Mouse (Mus musculus): Measurements from ENCODE around the gene Cyb5b. TPM values are rescaled to one million over a fixed set of nuclear protein-coding genes. Genes with fewer than 3 reads are reported as not detected.

The Cyb5b gene
- polyA plus RNA-seq, 1 experiment from 2014 or later = 51.2 TPM

DNA sequence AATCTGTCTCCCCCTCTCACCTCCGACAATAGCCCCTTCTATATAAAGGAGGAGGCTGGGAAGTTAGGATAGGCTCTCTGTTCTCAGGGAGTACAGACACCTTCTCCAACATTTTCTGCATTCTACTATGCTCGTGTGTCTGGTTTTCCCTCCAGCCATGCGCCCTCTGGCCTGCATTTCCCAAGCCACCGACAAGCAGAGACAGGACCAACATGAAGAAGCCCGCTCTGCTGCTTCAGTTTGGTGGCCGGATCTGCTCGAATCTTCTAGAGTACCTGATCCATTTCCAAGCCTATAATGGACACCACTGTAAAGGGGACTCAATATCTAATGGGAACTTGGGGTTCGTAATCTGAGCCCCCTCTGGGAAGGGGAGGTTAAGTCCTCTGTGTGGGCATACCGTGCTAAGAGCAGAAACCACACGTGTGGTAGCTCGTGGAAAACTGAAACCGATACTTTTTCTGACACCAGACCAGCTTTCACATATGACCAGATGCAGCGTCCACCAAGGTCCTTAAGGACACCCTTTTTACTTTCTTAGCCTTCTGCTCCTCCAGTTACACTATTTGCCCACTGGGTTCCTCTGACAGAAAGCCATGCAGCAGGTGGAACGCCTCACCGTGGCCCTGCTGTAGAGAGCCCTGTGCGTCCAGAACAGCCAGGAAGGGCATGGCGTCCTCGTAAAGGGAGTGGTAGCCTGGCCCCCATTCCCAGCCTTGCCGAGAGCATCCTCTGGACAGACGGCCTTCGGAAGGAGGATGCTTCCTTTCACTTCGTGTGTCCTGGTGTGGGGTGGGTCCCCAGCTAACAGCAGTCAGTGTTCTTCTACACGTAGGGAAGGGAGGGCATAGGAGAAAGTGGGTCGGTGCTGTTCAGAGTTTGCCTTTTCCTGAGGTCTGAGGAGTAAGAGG lies 17.6 kb upstream of the Cyb5b start:
- no peak overlapping the region for H3K9ac ChIP-seq
- H3K4me3 ChIP-seq = no peak overlapping the region
- no peaks in the 10 kb centered on the region for H3K27me3 ChIP-seq
- peak overlapping the region; percentile 60; the same call in 1 of the 2 replicates for H3K27ac ChIP-seq
- WGBS = 76% methylated on average over 24 of the region's 24 CpGs
- no peaks in the 10 kb centered on the region for H3K36me3 ChIP-seq
- ATAC-seq (replicated peaks; ENCODE audit: insufficient number of reproducible peaks, insufficient read depth, low FRiP score, low read depth) = no peak
- no peaks in the 10 kb centered on the region for H3K9me3 ChIP-seq (replicated peaks)
- peaks cover 38% of the 10 kb centered on the region for H3K4me1 ChIP-seq (replicated peaks)
- no peak overlapping the region for H3K4me2 ChIP-seq

- H3K9me3 ChIP-seq (replicated peaks) = no peaks in the 10 kb centered on the region
- H3K36me3 ChIP-seq = no peaks in the 10 kb centered on the region
- no peak overlapping the region; the same call in 1 of the 2 replicates for H3K4me2 ChIP-seq
- H3K4me1 ChIP-seq (replicated peaks) = peaks cover 35% of the 10 kb centered on the region
- no peak; the same call in 1 of the 2 replicates for ATAC-seq (replicated peaks; ENCODE audit: insufficient number of reproducible peaks, insufficient read depth, low FRiP score, low read depth)
- no peaks in the 10 kb centered on the region for H3K27me3 ChIP-seq
- 38% methylated on average over 6 of the region's 6 CpGs for WGBS
- H3K27ac ChIP-seq = peak overlapping the region; percentile 60
- no peak overlapping the region for H3K4me3 ChIP-seq
- H3K9ac ChIP-seq = no peak overlapping the region
These were observed 16.6 kb upstream of the Cyb5b start for GRCm38 (mm10) chr8:107133881-107134280.

GRCm38 (mm10) chr8:107136003-107136612 lies 14.3 kb upstream of the Cyb5b start:
- Histone ChIP-seq H3K9me3 (replicated peaks) (no peaks in the 10 kb centered on the region), H3K9ac (no peak overlapping the region), H3K4me3 (no peak overlapping the region), H3K36me3 (no peaks in the 10 kb centered on the region), H3K27ac (peak overlapping the region; percentile 55), H3K4me2 (no peak overlapping the region), H3K4me1 (replicated peaks) (peaks cover 28% of the 10 kb centered on the region), H3K27me3 (no peaks in the 10 kb centered on the region)
- no peak for ATAC-seq (replicated peaks; ENCODE audit: insufficient number of reproducible peaks, insufficient read depth, low FRiP score, low read depth)
- 52% methylated on average over 8 of the region's 8 CpGs for WGBS

- 92% methylated on average over 6 of the region's 6 CpGs for WGBS
- Histone ChIP-seq H3K36me3 (no peaks in the 10 kb centered on the region), H3K4me1 (replicated peaks) (peaks cover 26% of the 10 kb centered on the region), H3K9me3 (replicated peaks) (no peaks in the 10 kb centered on the region), H3K4me3 (no peak overlapping the region), H3K4me2 (no peak overlapping the region), H3K27ac (no peak overlapping the region), H3K9ac (no peak overlapping the region), H3K27me3 (no peaks in the 10 kb centered on the region)
- ATAC-seq (replicated peaks; ENCODE audit: insufficient number of reproducible peaks, insufficient read depth, low FRiP score, low read depth) = no peak
These were observed 12.8 kb upstream of the Cyb5b start for GRCm38 (mm10) chr8:107137591-107137990.

DNA sequence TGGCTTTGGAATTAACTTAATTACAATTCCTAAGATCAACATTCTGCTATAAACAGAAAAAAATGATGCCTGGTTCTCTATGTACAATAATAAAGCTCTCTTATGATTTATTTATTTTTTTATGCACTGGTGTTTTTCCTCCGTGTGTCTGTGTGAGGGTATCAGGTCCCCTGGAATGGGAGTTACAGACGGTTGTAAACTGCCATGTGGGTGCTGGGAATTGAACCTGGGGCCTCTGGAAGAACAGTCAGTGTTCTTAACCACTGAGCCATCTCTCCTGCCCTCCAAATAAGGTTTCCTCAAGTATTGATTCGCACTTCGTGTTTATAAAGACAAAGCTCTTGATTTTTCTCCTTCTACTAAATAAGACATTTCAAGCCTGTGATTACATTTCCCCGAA lies 12.1 kb upstream of the Cyb5b start:
- H3K36me3 ChIP-seq = no peaks in the 10 kb centered on the region
- no peak overlapping the region for H3K4me3 ChIP-seq
- ATAC-seq (replicated peaks; ENCODE audit: insufficient number of reproducible peaks, insufficient read depth, low FRiP score, low read depth) = no peak
- peaks cover 20% of the 10 kb centered on the region for H3K4me1 ChIP-seq (replicated peaks)
- no peaks in the 10 kb centered on the region for H3K27me3 ChIP-seq
- WGBS = 93% methylated on average over 5 of the region's 5 CpGs
- no peak overlapping the region for H3K27ac ChIP-seq
- H3K4me2 ChIP-seq = no peak overlapping the region
- no peaks in the 10 kb centered on the region for H3K9me3 ChIP-seq (replicated peaks)
- H3K9ac ChIP-seq = no peak overlapping the region

- Histone ChIP-seq H3K27ac (peak overlapping the region; percentile 69), H3K4me1 (replicated peaks) (peaks cover 12% of the 10 kb centered on the region), H3K4me3 (no peak overlapping the region), H3K9me3 (replicated peaks) (no peaks in the 10 kb centered on the region), H3K4me2 (peak overlapping the region; percentile 9; the same call in 1 of the 2 replicates), H3K27me3 (no peaks in the 10 kb centered on the region), H3K36me3 (no peaks in the 10 kb centered on the region), H3K9ac (no peak overlapping the region)
- WGBS = 40% methylated on average over 13 of the region's 13 CpGs
- ATAC-seq (replicated peaks; ENCODE audit: insufficient number of reproducible peaks, insufficient read depth, low FRiP score, low read depth) = peak; percentile 84
These were observed 10.6 kb upstream of the Cyb5b start for GRCm38 (mm10) chr8:107139704-107140470.

GRCm38 (mm10) chr8:107142539-107142938 lies 7.9 kb upstream of the Cyb5b start:
- Histone ChIP-seq H3K9me3 (replicated peaks) (no peaks in the 10 kb centered on the region), H3K36me3 (no peaks in the 10 kb centered on the region), H3K27ac (no peak overlapping the region), H3K9ac (no peak overlapping the region), H3K4me1 (replicated peaks) (peaks cover 6% of the 10 kb centered on the region), H3K4me3 (no peak overlapping the region), H3K27me3 (no peaks in the 10 kb centered on the region), H3K4me2 (no peak overlapping the region)
- WGBS = 90% methylated on average over 4 of the region's 4 CpGs
- ATAC-seq (replicated peaks; ENCODE audit: insufficient number of reproducible peaks, insufficient read depth, low FRiP score, low read depth) = no peak

DNA sequence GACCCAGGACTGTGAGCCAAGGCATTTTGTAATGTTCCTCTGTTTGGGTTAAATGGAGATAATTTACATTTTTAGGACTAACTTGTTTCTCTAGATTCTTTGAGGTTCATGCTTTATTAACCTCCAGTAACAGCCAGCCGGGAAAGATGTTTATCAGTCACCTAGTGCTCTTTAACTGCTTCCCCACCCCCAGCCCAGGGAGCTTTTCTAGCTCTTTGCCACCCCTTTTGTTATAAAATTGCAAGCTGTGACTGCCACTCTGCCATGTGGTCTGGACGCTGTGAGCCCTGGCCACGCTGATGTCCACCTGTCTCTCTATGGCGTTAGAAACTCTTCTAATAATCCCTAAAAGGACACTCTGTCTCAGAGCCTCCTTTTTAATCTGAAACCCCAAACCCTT lies 6.9 kb upstream of the Cyb5b start:
- no peaks in the 10 kb centered on the region for H3K9me3 ChIP-seq (replicated peaks)
- 54% methylated on average over 4 of the region's 4 CpGs for WGBS
- H3K4me1 ChIP-seq (replicated peaks) = peaks cover 6% of the 10 kb centered on the region
- no peak overlapping the region for H3K4me3 ChIP-seq
- H3K27ac ChIP-seq = no peak overlapping the region
- no peak for ATAC-seq (replicated peaks; ENCODE audit: insufficient number of reproducible peaks, insufficient read depth, low FRiP score, low read depth)
- no peaks in the 10 kb centered on the region for H3K27me3 ChIP-seq
- no peak overlapping the region for H3K9ac ChIP-seq
- no peaks in the 10 kb centered on the region for H3K36me3 ChIP-seq
- H3K4me2 ChIP-seq = no peak overlapping the region

GRCm38 (mm10) chr8:107146186-107146585 lies 4.3 kb upstream of the Cyb5b start:
- H3K9ac ChIP-seq = no peak overlapping the region
- H3K9me3 ChIP-seq (replicated peaks) = no peaks in the 10 kb centered on the region
- no peak overlapping the region for H3K4me3 ChIP-seq
- no peaks in the 10 kb centered on the region for H3K36me3 ChIP-seq
- H3K27me3 ChIP-seq = no peaks in the 10 kb centered on the region
- H3K4me2 ChIP-seq = no peak overlapping the region
- ATAC-seq (replicated peaks; ENCODE audit: insufficient number of reproducible peaks, insufficient read depth, low FRiP score, low read depth) = no peak
- no peak overlapping the region for H3K27ac ChIP-seq
- peaks cover 7% of the 10 kb centered on the region for H3K4me1 ChIP-seq (replicated peaks)

GRCm38 (mm10) chr8:107148802-107149201 lies 1.6 kb upstream of the Cyb5b start:
- no peak for ATAC-seq (replicated peaks; ENCODE audit: insufficient number of reproducible peaks, insufficient read depth, low FRiP score, low read depth)
- H3K9ac ChIP-seq = no peak overlapping the region
- 87% methylated on average over 5 of the region's 5 CpGs for WGBS
- no peaks in the 10 kb centered on the region for H3K27me3 ChIP-seq
- H3K36me3 ChIP-seq = peaks cover 13% of the 10 kb centered on the region
- H3K27ac ChIP-seq = no peak overlapping the region
- H3K4me3 ChIP-seq = no peak overlapping the region
- H3K9me3 ChIP-seq (replicated peaks) = no peaks in the 10 kb centered on the region
- peaks cover 10% of the 10 kb centered on the region for H3K4me1 ChIP-seq (replicated peaks)
- H3K4me2 ChIP-seq = no peak overlapping the region

DNA sequence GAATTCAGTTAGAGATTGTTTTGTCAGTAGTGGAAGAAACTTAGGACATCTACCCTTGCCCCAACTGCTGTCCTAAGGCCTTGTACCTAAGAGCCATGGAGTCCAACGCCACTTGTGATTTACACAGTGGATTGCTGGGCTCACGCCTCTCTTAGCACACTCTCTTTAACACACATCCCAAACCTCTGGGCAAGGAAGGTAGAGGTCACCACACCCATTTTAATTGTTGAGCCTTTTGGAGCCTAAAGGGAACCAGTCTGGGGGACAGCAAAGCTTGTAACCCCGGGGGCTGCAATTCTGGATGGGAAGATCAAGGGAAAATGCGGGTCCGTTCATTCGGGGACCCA lies 410 bp upstream of the Cyb5b start:
- H3K4me3 ChIP-seq = peak overlapping the region; percentile 98
- H3K4me1 ChIP-seq (replicated peaks) = peaks cover 10% of the 10 kb centered on the region
- H3K4me2 ChIP-seq = peak overlapping the region; percentile 78
- peak overlapping the region; percentile 87 for H3K27ac ChIP-seq
- no peaks in the 10 kb centered on the region for H3K27me3 ChIP-seq
- no peak for ATAC-seq (replicated peaks; ENCODE audit: insufficient number of reproducible peaks, insufficient read depth, low FRiP score, low read depth)
- WGBS = 23% methylated on average over 6 of the region's 6 CpGs
- peaks cover 21% of the 10 kb centered on the region for H3K36me3 ChIP-seq
- peak overlapping the region; percentile 94 for H3K9ac ChIP-seq
- no peaks in the 10 kb centered on the region for H3K9me3 ChIP-seq (replicated peaks)

All from heart, embryonic 15.5 days (tissue).